Mouse (Mus musculus): ENCODE measurements around the gene Odam.

The Odam gene

DNA sequence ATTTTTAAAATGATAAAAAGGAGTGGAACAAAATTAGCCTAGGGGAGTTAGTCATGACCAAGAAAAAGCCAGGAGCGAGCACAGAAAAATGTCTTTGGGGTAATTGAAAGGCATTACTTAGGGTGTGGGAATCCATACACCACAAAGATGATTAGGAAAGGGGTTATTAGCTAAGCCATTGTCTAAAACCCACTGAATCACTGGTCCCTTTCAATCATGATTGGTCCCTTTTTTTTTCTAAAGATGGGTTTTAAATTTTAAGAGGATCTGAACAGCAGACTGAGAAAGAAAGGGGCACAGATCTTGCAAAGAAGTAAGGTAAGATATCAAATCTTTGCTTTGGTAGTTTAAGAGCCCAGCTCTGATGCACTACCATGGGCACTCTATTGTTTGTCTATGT, at the start of gene Odam:
Gene Odam, plus strand, starts transcription at position 301 of the 400 bp plus-strand sequence.
- no peak for DNase-seq (ENCODE audit: low spot score in 2 of 2)

DNA sequence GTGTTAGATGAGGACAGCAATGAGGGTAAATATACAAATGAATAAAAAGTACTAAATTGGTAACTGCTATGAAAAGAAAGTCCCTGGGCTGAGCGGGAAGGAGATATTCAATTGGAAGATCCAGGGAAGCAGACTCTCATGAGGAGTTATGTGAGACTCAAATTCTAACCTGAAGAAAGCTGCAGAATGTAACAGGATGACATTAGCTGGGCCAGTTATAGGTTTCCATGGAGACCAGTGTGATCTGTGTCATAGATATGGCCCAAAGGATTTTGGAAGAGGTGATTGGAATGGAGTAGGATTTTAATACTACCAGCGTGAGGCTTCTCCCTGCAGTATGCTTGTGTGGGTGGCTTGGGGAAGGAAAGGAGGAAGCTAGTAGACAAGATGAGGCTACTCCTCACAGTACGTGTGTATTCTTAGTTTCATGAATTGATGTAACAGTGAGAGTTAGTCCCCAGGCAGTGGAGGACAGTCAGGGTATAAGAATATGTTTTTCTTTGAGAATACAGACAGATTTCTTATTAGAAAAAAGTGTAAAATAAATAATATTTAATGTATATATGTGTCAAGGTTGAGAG, 29.6 kb upstream of the Odam start:
- DNase-seq (ENCODE audit: low spot score in 2 of 2) = no peak

DNA sequence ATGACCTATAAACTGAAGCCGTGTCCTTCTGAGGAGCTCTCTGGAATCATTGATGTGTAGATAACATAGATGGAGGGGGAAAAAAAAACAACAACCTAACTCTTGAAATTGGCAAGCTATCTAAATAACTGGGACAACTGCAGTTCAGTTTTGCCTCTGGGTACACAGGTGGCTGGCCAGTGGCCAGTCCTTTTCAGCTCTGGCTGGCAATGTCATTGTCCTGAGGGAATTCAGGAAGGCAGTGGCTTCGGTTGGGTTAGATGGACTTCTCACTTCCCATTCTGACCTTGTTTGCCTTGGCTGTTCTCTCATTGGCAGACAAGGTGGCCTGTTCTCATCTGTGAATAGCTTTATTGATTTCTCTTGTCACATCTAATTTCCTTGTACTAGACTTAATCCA, 14.7 kb upstream of the Odam start:
- no peak for DNase-seq (ENCODE audit: low spot score in 2 of 2)

DNA sequence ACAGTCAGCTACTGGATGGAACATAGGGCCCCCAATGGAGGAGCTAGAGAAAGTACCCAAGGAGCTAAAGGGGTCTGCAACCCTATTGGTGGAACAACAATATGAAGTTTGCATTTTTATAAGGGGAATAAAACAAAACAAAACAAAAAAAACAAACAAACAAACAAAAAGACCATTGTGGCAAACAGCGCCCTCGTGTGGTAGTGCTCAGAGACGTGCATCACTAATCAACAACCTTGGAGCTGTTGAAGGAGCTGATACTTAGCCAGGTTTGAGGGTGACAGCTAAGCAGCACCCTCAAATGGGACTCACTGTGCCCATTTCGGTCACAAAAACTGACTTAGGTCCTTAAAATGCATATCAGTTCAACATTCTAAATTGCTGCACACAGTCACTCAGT, 13.4 kb upstream of the Odam start:
- DNase-seq (ENCODE audit: low spot score in 2 of 2) = no peak

DNA sequence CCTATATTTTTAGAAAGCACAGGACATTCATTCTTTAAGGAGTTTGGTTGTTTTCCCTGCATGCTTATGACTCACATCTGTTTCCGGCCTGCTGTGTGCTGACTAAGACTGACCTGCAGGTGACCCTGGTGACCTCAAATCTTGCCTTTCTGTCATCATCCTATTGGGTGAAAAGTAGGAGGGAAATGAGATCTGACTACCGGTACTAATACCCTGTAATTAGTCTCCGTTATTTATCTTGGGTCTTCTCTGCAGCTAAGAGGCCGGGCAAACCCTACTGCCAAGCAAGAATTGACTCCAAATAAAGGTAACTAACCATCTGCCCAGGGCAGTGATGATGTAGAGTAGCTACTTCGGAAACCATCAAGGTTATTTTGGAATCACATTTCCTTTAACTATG, 40.5 kb downstream of the Odam start, which contains the start of gene Csn3:
Gene Csn3, plus strand, starts transcription at position 208 of the 400 bp plus-strand sequence.
- DNase-seq (ENCODE audit: low spot score in 2 of 2) = no peak

DNA sequence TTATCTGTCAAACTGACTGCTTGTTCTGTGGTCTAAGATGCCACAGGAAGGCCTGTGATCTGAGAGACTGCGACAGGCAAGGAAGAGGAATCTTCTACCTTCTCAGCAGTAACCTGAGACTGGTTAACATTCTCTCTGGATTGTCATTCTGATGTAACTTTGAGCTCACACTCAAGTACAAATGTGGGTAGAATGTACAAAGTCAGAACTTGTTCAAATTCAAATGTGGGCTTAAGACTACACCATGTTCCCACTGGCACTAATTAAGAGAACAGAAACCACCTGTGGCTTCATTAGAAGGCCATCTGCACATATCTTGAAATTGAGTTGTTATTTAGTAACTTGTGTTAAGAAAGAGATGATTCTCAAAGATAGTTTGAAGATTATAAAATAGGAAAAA, 46.8 kb downstream of the Odam start:
- no peak for DNase-seq (ENCODE audit: low spot score in 2 of 2)

DNA sequence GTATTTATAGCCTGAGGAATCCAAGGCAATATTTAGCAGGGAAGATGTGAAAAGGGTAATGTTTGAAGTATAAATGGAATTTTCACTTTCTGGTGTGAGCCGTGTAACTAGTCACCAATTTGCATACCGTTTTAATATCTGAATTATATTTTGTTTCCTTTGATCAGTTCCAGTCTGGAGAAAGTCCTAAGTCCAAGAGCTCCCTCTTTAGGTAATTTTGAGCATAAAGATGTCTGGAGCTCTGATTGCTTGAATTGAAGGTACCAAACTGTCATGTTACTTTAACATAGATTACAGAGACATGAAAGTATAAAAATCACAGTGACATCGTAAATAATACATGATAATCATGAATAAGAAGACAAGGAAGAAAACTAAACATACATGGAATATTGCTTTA, 55.9 kb downstream of the Odam start:
- no peak for DNase-seq (ENCODE audit: low spot score in 2 of 2)

DNA sequence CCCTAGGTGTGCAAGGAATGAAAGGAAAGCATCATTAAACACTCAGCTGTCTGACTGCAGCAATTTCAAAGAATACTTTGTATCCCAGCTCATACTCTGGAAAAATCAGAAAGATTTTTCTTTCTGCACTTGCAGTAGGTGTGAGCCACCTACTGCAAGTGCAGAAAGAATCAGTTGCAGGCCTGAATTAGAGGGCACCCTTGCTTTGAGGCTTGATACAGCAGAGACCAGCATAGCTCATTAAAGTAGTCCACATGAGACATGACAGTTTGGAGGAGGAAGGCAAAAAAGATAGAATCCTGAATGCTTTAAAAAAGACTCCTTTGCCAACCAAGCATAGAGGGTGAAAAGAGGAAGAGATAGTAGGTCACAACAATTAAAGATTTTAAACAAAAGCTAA, 57.7 kb downstream of the Odam start:
- no peak for DNase-seq (ENCODE audit: low spot score in 2 of 2)

Data from right cerebral cortex, postnatal 10 days (tissue).